Mouse (Mus musculus) lung, adult 10 weeks (tissue): Measurements from ENCODE around the gene Msl3. TPM values are rescaled to one million over a fixed set of nuclear protein-coding genes. Genes with fewer than 3 reads are reported as not detected.

Source experiments
- polyA plus RNA-seq: library from polyadenylated mRNA; stranded (reverse); fragments of 350-450 nt; fragmentation: Illumina TruSeq; extraction: RNeasy Lipid Tissue Mini Kit (QIAGEN cat#74804); gene quantifications from one replicate; pipeline ENCODE4 v1.2.3, GENCODE M21; 2014; ENCODE audit warnings: low read depth, low replicate concordance; ENCODE audit not compliant: insufficient read depth

The Msl3 gene
- 19.1 TPM for polyA plus RNA-seq

GRCm38 (mm10) chrX:168673525-168674406, at the start of gene Msl3:
TSS of gene Msl3 (minus strand) at chrX:168673898.

Other genes starting within 250 kb of the Msl3 start
- not detected for gene Frmpd4, start 96.7 kb downstream of the Msl3 start, polyA plus RNA-seq
- 7.1 TPM for gene Arhgap6, start 121.2 kb upstream of the Msl3 start, polyA plus RNA-seq